Mouse (Mus musculus) kidney, embryonic 15.5 days (tissue): ENCODE results near the gene Olfr561. TPM values are rescaled to one million over a fixed set of nuclear protein-coding genes. Genes with fewer than 3 reads are reported as not detected.

Source experiments
- ATAC-seq: fragments of 200-750 bp; cut with Nextera tagmentation; replicated peaks from 2 replicates; pipeline ENCODE4 v1.8.0; 2017; ENCODE audit warnings: moderate TSS enrichment; ENCODE audit not compliant: low FRiP score
- H3K27ac ChIP-seq: fragments of 300-500 bp; sonication (generic); 2 replicates; pipeline ENCODE4 v1.5.1; 2015; ENCODE audit warnings: mild to moderate bottlenecking, inconsistent platforms
- H3K27me3 ChIP-seq: fragments of 300-500 bp; sonication (generic); 2 replicates; pipeline ENCODE4 v1.6.1; 2015; ENCODE audit warnings: inconsistent platforms
- H3K36me3 ChIP-seq: fragments of 300-500 bp; sonication (generic); 2 replicates; pipeline ENCODE4 v1.6.1; 2015; ENCODE audit warnings: inconsistent platforms
- H3K4me1 ChIP-seq: fragments of 300-500 bp; sonication (generic); 2 replicates; pipeline ENCODE4 v1.6.1; 2015; ENCODE audit warnings: inconsistent platforms
- H3K4me2 ChIP-seq: fragments of 300-500 bp; sonication (generic); 2 replicates; pipeline ENCODE4 v1.6.1; 2015; ENCODE audit warnings: moderate library complexity, mild to moderate bottlenecking, inconsistent platforms
- H3K4me3 ChIP-seq: fragments of 300-500 bp; sonication (generic); replicated peaks from 2 replicates; pipeline ENCODE4 v1.5.1; 2015; ENCODE audit warnings: mild to moderate bottlenecking, inconsistent platforms
- H3K9ac ChIP-seq: fragments of 300-500 bp; sonication (generic); 2 replicates; pipeline ENCODE4 v1.6.1; 2015; ENCODE audit warnings: mild to moderate bottlenecking, inconsistent platforms
- H3K9me3 ChIP-seq: fragments of 300-500 bp; sonication (generic); replicated peaks from 2 replicates; pipeline ENCODE4 v1.6.1; 2016; ENCODE audit warnings: inconsistent platforms
- WGBS: fragments of 180-500 bp; shearing (Covaris S2); methylation state at CpG from one replicate; pipeline ENCODE4 v1.1.7; 2015; ENCODE audit warnings: mixed read lengths; 5-methylcytosine and 5-hydroxymethylcytosine counted together
- polyA plus RNA-seq: library from polyadenylated mRNA; unstranded; fragments of >200 nt; fragmentation: Nextera tagmentation; extraction: Ambion mirVana; gene quantifications from 2 replicates; pipeline ENCODE4 v1.2.1, GENCODE M21; 2015

Olfr561 gene
- not detected in 2 replicates for polyA plus RNA-seq

- H3K9me3 ChIP-seq = no peaks in the 10 kb centered on the region
- no peak for ATAC-seq
- H3K4me1 ChIP-seq = no peaks in the 10 kb centered on the region
- WGBS = 68% methylated on average over 2 of the region's 2 CpGs
- no peak within 1 kb of the TSS for H3K9ac ChIP-seq
- no peak within 1 kb of the TSS for H3K4me3 ChIP-seq
- no peak within 1 kb of the TSS for H3K27ac ChIP-seq
- no peak within 1 kb of the TSS for H3K4me2 ChIP-seq
- no peaks in the 10 kb centered on the region for H3K36me3 ChIP-seq
- no peaks in the 10 kb centered on the region for H3K27me3 ChIP-seq
Observed at GRCm38 (mm10) chr7:102770921-102771320, at the start of gene Olfr561. Olfr561 (plus strand) TSS chr7:102771221.

GRCm38 (mm10) chr7:102727391-102727790 lies 43.6 kb upstream of the Olfr561 start, which contains the start of gene Olfr559:
Olfr559 (minus strand) TSS chr7:102727491.
- no peak within 1 kb of the TSS for H3K4me2 ChIP-seq
- no peak within 1 kb of the TSS for H3K27ac ChIP-seq
- no peak for ATAC-seq
- no peak within 1 kb of the TSS for H3K4me3 ChIP-seq
- no peaks in the 10 kb centered on the region for H3K27me3 ChIP-seq
- no peaks in the 10 kb centered on the region for H3K4me1 ChIP-seq
- H3K9ac ChIP-seq = no peak within 1 kb of the TSS
- no peaks in the 10 kb centered on the region for H3K36me3 ChIP-seq
- H3K9me3 ChIP-seq = no peaks in the 10 kb centered on the region

- Histone ChIP-seq H3K9ac (no peak overlapping the region), H3K4me3 (no peak overlapping the region), H3K27ac (no peak overlapping the region), H3K4me1 (no peaks in the 10 kb centered on the region), H3K4me2 (no peak overlapping the region), H3K36me3 (no peaks in the 10 kb centered on the region), H3K27me3 (no peaks in the 10 kb centered on the region), H3K9me3 (no peaks in the 10 kb centered on the region)
- ATAC-seq = 0 out of 2 replicates have a peak, but pooled peaks have one; percentile 9
- 29% methylated on average over 1 of the region's 1 CpGs for WGBS
Observed at GRCm38 (mm10) chr7:102733793-102734192, 37.2 kb upstream of the Olfr561 start.

- 34% methylated on average over 2 of the region's 2 CpGs for WGBS
- no peak for ATAC-seq
- no peak overlapping the region for H3K9ac ChIP-seq
- no peaks in the 10 kb centered on the region for H3K36me3 ChIP-seq
- no peaks in the 10 kb centered on the region for H3K9me3 ChIP-seq
- no peak overlapping the region for H3K4me3 ChIP-seq
- H3K4me2 ChIP-seq = no peak overlapping the region
- H3K27ac ChIP-seq = no peak overlapping the region
- H3K4me1 ChIP-seq = no peaks in the 10 kb centered on the region
- H3K27me3 ChIP-seq = no peaks in the 10 kb centered on the region
Observed at GRCm38 (mm10) chr7:102737705-102738104, 33.3 kb upstream of the Olfr561 start.

- no peaks in the 10 kb centered on the region for H3K27me3 ChIP-seq
- H3K4me2 ChIP-seq = no peak overlapping the region
- H3K9ac ChIP-seq = no peak overlapping the region
- no peak overlapping the region for H3K4me3 ChIP-seq
- WGBS = 27% methylated on average over 1 of the region's 1 CpGs
- ATAC-seq = no peak
- no peak overlapping the region for H3K27ac ChIP-seq
- H3K4me1 ChIP-seq = no peaks in the 10 kb centered on the region
- H3K9me3 ChIP-seq = no peaks in the 10 kb centered on the region
- H3K36me3 ChIP-seq = no peaks in the 10 kb centered on the region
Observed at GRCm38 (mm10) chr7:102752086-102752485, 18.9 kb upstream of the Olfr561 start.

GRCm38 (mm10) chr7:102759266-102759665 lies 11.8 kb upstream of the Olfr561 start, which contains the start of the genes Olfr560 and Olfr78:
Olfr560 (minus strand) TSS chr7:102759366.
Olfr78 (minus strand) TSS chr7:102759471.
- H3K27ac ChIP-seq = no peak within 1 kb of the TSS
- no peak within 1 kb of the TSS for H3K9ac ChIP-seq
- 82% methylated on average over 4 of the region's 4 CpGs for WGBS
- H3K36me3 ChIP-seq = no peaks in the 10 kb centered on the region
- ATAC-seq = no peak
- H3K4me1 ChIP-seq = no peaks in the 10 kb centered on the region
- no peak within 1 kb of the TSS for H3K4me2 ChIP-seq
- no peaks in the 10 kb centered on the region for H3K9me3 ChIP-seq
- no peaks in the 10 kb centered on the region for H3K27me3 ChIP-seq
- no peak within 1 kb of the TSS for H3K4me3 ChIP-seq

GRCm38 (mm10) chr7:102803180-102803579 lies 32.2 kb downstream of the Olfr561 start, which contains the start of gene Olfr564:
Olfr564 (plus strand) TSS chr7:102803480.
- Histone ChIP-seq H3K9ac (no peak within 1 kb of the TSS), H3K4me1 (no peaks in the 10 kb centered on the region), H3K27me3 (no peaks in the 10 kb centered on the region), H3K4me3 (no peak within 1 kb of the TSS), H3K36me3 (no peaks in the 10 kb centered on the region), H3K27ac (no peak within 1 kb of the TSS), H3K9me3 (no peaks in the 10 kb centered on the region), H3K4me2 (no peak within 1 kb of the TSS)
- ATAC-seq = no peak

Other genes starting within 250 kb of the Olfr561 start
- not detected in 2 replicates for gene Olfr547, start 236.5 kb upstream of the Olfr561 start, polyA plus RNA-seq
- gene Olfr548-ps1, start 230.3 kb upstream of the Olfr561 start, polyA plus RNA-seq = not detected in 2 replicates
- gene Olfr549, start 221.4 kb upstream of the Olfr561 start, polyA plus RNA-seq = not detected in 2 replicates
- 0.17 and 0.44 TPM in 2 replicates for gene Trim21, start 205.7 kb upstream of the Olfr561 start, polyA plus RNA-seq
- not detected in 2 replicates for gene Olfr550, start 199.8 kb upstream of the Olfr561 start, polyA plus RNA-seq
- gene Olfr551, start 179.3 kb upstream of the Olfr561 start, polyA plus RNA-seq = not detected in 2 replicates
- not detected in 2 replicates for gene Olfr552, start 173.5 kb upstream of the Olfr561 start, polyA plus RNA-seq
- gene Olfr553, start 153.0 kb upstream of the Olfr561 start, polyA plus RNA-seq = not detected in 2 replicates
- not detected in 2 replicates for gene Olfr554, start 132.8 kb upstream of the Olfr561 start, polyA plus RNA-seq
- not detected in 2 replicates for gene Olfr555, start 112.4 kb upstream of the Olfr561 start, polyA plus RNA-seq
- gene Olfr556, start 106.3 kb upstream of the Olfr561 start, polyA plus RNA-seq = not detected in 2 replicates
- 13.0 and 15.5 TPM in 2 replicates for gene Trim68, start 83.9 kb upstream of the Olfr561 start, polyA plus RNA-seq
- gene Olfr557, start 75.3 kb upstream of the Olfr561 start, polyA plus RNA-seq = not detected in 2 replicates
- 0.78 and 0.81 TPM in 2 replicates for gene Olfr558, start 69.0 kb upstream of the Olfr561 start, polyA plus RNA-seq
- not detected in 2 replicates for gene Olfr33, start 52.2 kb upstream of the Olfr561 start, polyA plus RNA-seq
- not detected in 2 replicates for gene Olfr559, start 43.7 kb upstream of the Olfr561 start, polyA plus RNA-seq
- gene Olfr560, start 11.9 kb upstream of the Olfr561 start, polyA plus RNA-seq = not detected in 2 replicates
- gene Olfr78, start 11.8 kb upstream of the Olfr561 start, polyA plus RNA-seq = 0.27 and 0.48 TPM in 2 replicates
- gene Olfr564, start 32.3 kb downstream of the Olfr561 start, polyA plus RNA-seq = not detected in 2 replicates
- not detected in 2 replicates for gene Olfr566, start 87.5 kb downstream of the Olfr561 start, polyA plus RNA-seq
- not detected in 2 replicates for gene Olfr568, start 105.9 kb downstream of the Olfr561 start, polyA plus RNA-seq
- not detected in 2 replicates for gene Olfr569, start 119.7 kb downstream of the Olfr561 start, polyA plus RNA-seq
- gene Olfr570, start 123.4 kb downstream of the Olfr561 start, polyA plus RNA-seq = not detected in 2 replicates
- not detected in 2 replicates for gene Olfr571, start 146.3 kb downstream of the Olfr561 start, polyA plus RNA-seq
- not detected in 2 replicates for gene Olfr572, start 153.2 kb downstream of the Olfr561 start, polyA plus RNA-seq
- not detected in 2 replicates for gene Olfr573-ps1, start 171.4 kb downstream of the Olfr561 start, polyA plus RNA-seq
- gene Olfr574, start 177.2 kb downstream of the Olfr561 start, polyA plus RNA-seq = not detected in 2 replicates
- not detected in 2 replicates for gene Olfr575, start 187.6 kb downstream of the Olfr561 start, polyA plus RNA-seq
- gene Olfr576, start 191.4 kb downstream of the Olfr561 start, polyA plus RNA-seq = not detected in 2 replicates
- gene Olfr577, start 204.7 kb downstream of the Olfr561 start, polyA plus RNA-seq = not detected in 2 replicates
- gene Olfr578, start 218.1 kb downstream of the Olfr561 start, polyA plus RNA-seq = not detected in 2 replicates